Mouse (Mus musculus) forebrain, embryonic 16.5 days (tissue): Measurements from ENCODE around the gene Rassf7. TPM values are rescaled to one million over a fixed set of nuclear protein-coding genes. Genes with fewer than 3 reads are reported as not detected.
A peak's percentile ranks its signal among the peaks of the same experiment; 100 is the strongest.

Experiments used
- ATAC-seq: fragments of 200-750 bp; cut with Nextera tagmentation; 2 replicates; pipeline ENCODE4 v1.8.0; 2017; ENCODE audit warnings: mild to moderate bottlenecking, moderate library complexity
- H3K27ac ChIP-seq: fragments of 300-500 bp; sonication (generic); 2 replicates; pipeline ENCODE4 v1.5.1; 2014; ENCODE audit warnings: low read length, control low read depth
- H3K27me3 ChIP-seq: fragments of 300-500 bp; sonication (generic); replicated peaks from 2 replicates; pipeline ENCODE4 v1.6.1; 2014; ENCODE audit warnings: low read length; ENCODE audit not compliant: control insufficient read depth, insufficient read depth
- H3K36me3 ChIP-seq: fragments of 300-500 bp; sonication (generic); 2 replicates; pipeline ENCODE4 v1.6.1; 2014; ENCODE audit not compliant: control insufficient read depth, insufficient read depth
- H3K4me1 ChIP-seq: fragments of 300-500 bp; sonication (generic); replicated peaks from 2 replicates; pipeline ENCODE4 v1.6.1; 2014; ENCODE audit warnings: low read length; ENCODE audit not compliant: control insufficient read depth, insufficient read depth
- H3K4me2 ChIP-seq: fragments of 300-500 bp; sonication (generic); 2 replicates; pipeline ENCODE4 v1.6.1; 2014; ENCODE audit warnings: mild to moderate bottlenecking, low read length, control low read depth
- H3K4me3 ChIP-seq: fragments of 300-500 bp; sonication (generic); replicated peaks from 2 replicates; pipeline ENCODE4 v1.5.1; 2014; ENCODE audit warnings: mild to moderate bottlenecking, low read length, control low read depth
- H3K9ac ChIP-seq: fragments of 300-500 bp; sonication (generic); replicated peaks from 2 replicates; pipeline ENCODE4 v1.6.1; 2014; ENCODE audit warnings: low read depth, low read length, control low read depth
- H3K9me3 ChIP-seq: fragments of 300-500 bp; sonication (generic); 2 replicates; pipeline ENCODE4 v1.6.1; 2016; ENCODE audit warnings: low read length; ENCODE audit not compliant: control insufficient read depth
- WGBS: fragments of 180-500 bp; shearing (Covaris S2); extraction: QIAGEN DNeasy Blood & Tissue Kit; methylation state at CpG from one replicate; pipeline ENCODE4 v1.1.7; 2014; 5-methylcytosine and 5-hydroxymethylcytosine counted together
- polyA plus RNA-seq: library from polyadenylated mRNA; unstranded; fragments of >200 nt; fragmentation: Nextera tagmentation; extraction: Ambion mirVana; gene quantifications from 2 replicates; pipeline ENCODE4 v1.2.1, GENCODE M21; 2015

Gene Rassf7
- polyA plus RNA-seq, 1 experiment from 2014 or later: 23.6 TPM

GRCm38 (mm10) chr7:141176173-141176572 is 39.5 kb upstream of the Rassf7 start:
- no peak for ATAC-seq
- Histone ChIP-seq H3K9ac (0 out of 2 replicates have a peak overlapping the region, but pooled peaks have one; percentile 25), H3K4me3 (no peak overlapping the region), H3K27ac (no peak overlapping the region), H3K4me1 (peaks cover 11% of the 10 kb centered on the region), H3K4me2 (no peak overlapping the region), H3K27me3 (no peaks in the 10 kb centered on the region), H3K36me3 (no peaks in the 10 kb centered on the region), H3K9me3 (no peaks in the 10 kb centered on the region)
- WGBS: 3% methylated on average over 8 of the region's 8 CpGs

- no peaks in the 10 kb centered on the region for H3K9me3 ChIP-seq
- no peak overlapping the region for H3K27ac ChIP-seq
- no peak overlapping the region for H3K4me2 ChIP-seq
- no peak for ATAC-seq
- H3K4me3 ChIP-seq: no peak overlapping the region
- WGBS: 82% methylated on average over 3 of the region's 3 CpGs
- H3K36me3 ChIP-seq: peaks cover 22% of the 10 kb centered on the region
- peaks cover 9% of the 10 kb centered on the region for H3K4me1 ChIP-seq
- H3K27me3 ChIP-seq: no peaks in the 10 kb centered on the region
- no peak overlapping the region for H3K9ac ChIP-seq
Observed at GRCm38 (mm10) chr7:141188194-141188593, 27.5 kb upstream of the Rassf7 start.

- Histone ChIP-seq H3K4me1 (peaks cover 10% of the 10 kb centered on the region), H3K9ac (no peak overlapping the region), H3K36me3 (peaks cover 22% of the 10 kb centered on the region), H3K27me3 (no peaks in the 10 kb centered on the region), H3K9me3 (no peaks in the 10 kb centered on the region), H3K4me2 (no peak overlapping the region), H3K4me3 (no peak overlapping the region), H3K27ac (no peak overlapping the region)
- WGBS: 94% methylated on average over 3 of the region's 3 CpGs
- no peak for ATAC-seq
Observed at GRCm38 (mm10) chr7:141188733-141189132, 26.9 kb upstream of the Rassf7 start.

GRCm38 (mm10) chr7:141190220-141190619 is 25.4 kb upstream of the Rassf7 start:
- H3K9ac ChIP-seq: no peak overlapping the region
- H3K4me1 ChIP-seq: peaks cover 16% of the 10 kb centered on the region
- H3K9me3 ChIP-seq: no peaks in the 10 kb centered on the region
- peaks cover 22% of the 10 kb centered on the region for H3K36me3 ChIP-seq
- H3K27me3 ChIP-seq: no peaks in the 10 kb centered on the region
- 98% methylated on average over 3 of the region's 3 CpGs for WGBS
- no peak overlapping the region for H3K27ac ChIP-seq
- ATAC-seq: no peak
- no peak overlapping the region for H3K4me2 ChIP-seq
- no peak overlapping the region for H3K4me3 ChIP-seq

- H3K4me2 ChIP-seq: no peak overlapping the region
- no peaks in the 10 kb centered on the region for H3K27me3 ChIP-seq
- ATAC-seq: no peak
- peaks cover 22% of the 10 kb centered on the region for H3K36me3 ChIP-seq
- no peak overlapping the region for H3K9ac ChIP-seq
- peaks cover 20% of the 10 kb centered on the region for H3K4me1 ChIP-seq
- WGBS: 89% methylated on average over 14 of the region's 14 CpGs
- H3K27ac ChIP-seq: no peak overlapping the region
- H3K4me3 ChIP-seq: no peak overlapping the region
- H3K9me3 ChIP-seq: no peaks in the 10 kb centered on the region
Observed at GRCm38 (mm10) chr7:141191036-141191435, 24.6 kb upstream of the Rassf7 start.

- WGBS: 90% methylated on average over 24 of the region's 24 CpGs
Observed at GRCm38 (mm10) chr7:141191796-141192685, 23.6 kb upstream of the Rassf7 start.

GRCm38 (mm10) chr7:141192776-141193347 is 22.8 kb upstream of the Rassf7 start:
- peak overlapping the region; percentile 88 for H3K4me3 ChIP-seq
- H3K27me3 ChIP-seq: no peaks in the 10 kb centered on the region
- H3K9ac ChIP-seq: peak overlapping the region; percentile 96
- H3K36me3 ChIP-seq: peaks cover 22% of the 10 kb centered on the region
- no peak for ATAC-seq
- no peak overlapping the region; the same call in 1 of the 2 replicates for H3K27ac ChIP-seq
- WGBS: 23% methylated on average over 12 of the region's 12 CpGs
- peaks cover 20% of the 10 kb centered on the region for H3K4me1 ChIP-seq
- peak overlapping the region; percentile 93 for H3K4me2 ChIP-seq
- no peaks in the 10 kb centered on the region for H3K9me3 ChIP-seq

More at GRCm38 (mm10) chr7:141191796-141192685, 23.6 kb upstream of the Rassf7 start:
- Histone ChIP-seq H3K4me1 (peaks cover 20% of the 10 kb centered on the region), H3K9ac (no peak overlapping the region), H3K9me3 (no peaks in the 10 kb centered on the region), H3K4me3 (no peak overlapping the region), H3K36me3 (peaks cover 22% of the 10 kb centered on the region), H3K27ac (no peak overlapping the region), H3K4me2 (peak overlapping the region; percentile 93), H3K27me3 (no peaks in the 10 kb centered on the region)
- ATAC-seq: no peak

- 1% methylated on average over 39 of the region's 43 CpGs for WGBS
- 0 out of 2 replicates have a peak, but pooled peaks have one; percentile 7 for ATAC-seq
- H3K4me2 ChIP-seq: peak overlapping the region; percentile 93
- H3K9me3 ChIP-seq: no peaks in the 10 kb centered on the region
- H3K4me1 ChIP-seq: peaks cover 20% of the 10 kb centered on the region
- peaks cover 22% of the 10 kb centered on the region for H3K36me3 ChIP-seq
- H3K9ac ChIP-seq: peak overlapping the region; percentile 96
- no peaks in the 10 kb centered on the region for H3K27me3 ChIP-seq
- peak overlapping the region; percentile 88 for H3K4me3 ChIP-seq
- peak overlapping the region; percentile 48; the same call in 1 of the 2 replicates for H3K27ac ChIP-seq
Observed at GRCm38 (mm10) chr7:141193348-141193856, 22.3 kb upstream of the Rassf7 start.

- Histone ChIP-seq H3K9ac (peak within 1 kb of the TSS; percentile 96), H3K27ac (peak within 1 kb of the TSS; percentile 80), H3K4me3 (peak within 1 kb of the TSS; percentile 88), H3K9me3 (no peaks in the 10 kb centered on the region), H3K36me3 (peaks cover 22% of the 10 kb centered on the region), H3K4me2 (peak within 1 kb of the TSS; percentile 99), H3K4me1 (peaks cover 20% of the 10 kb centered on the region), H3K27me3 (no peaks in the 10 kb centered on the region)
- under 1% methylated on average over 39 of the region's 39 CpGs for WGBS
- ATAC-seq: peak; percentile 94
Observed at GRCm38 (mm10) chr7:141193948-141194347, 21.7 kb upstream of the Rassf7 start, which contains the start of the genes Hras and Lrrc56. Gene Hras, minus strand, starts transcription at chr7:141194005. Gene Lrrc56, plus strand, starts transcription at chr7:141194157.
